Mouse (Mus musculus): ENCODE measurements around the gene Rdh16f2. TPM values are rescaled to one million over a fixed set of nuclear protein-coding genes. Genes with fewer than 3 reads are reported as not detected.
A peak's percentile ranks its signal among the peaks of the same experiment; 100 is the strongest.

The Rdh16f2 gene
- polyA plus RNA-seq, 2 experiments = not detected

DNA sequence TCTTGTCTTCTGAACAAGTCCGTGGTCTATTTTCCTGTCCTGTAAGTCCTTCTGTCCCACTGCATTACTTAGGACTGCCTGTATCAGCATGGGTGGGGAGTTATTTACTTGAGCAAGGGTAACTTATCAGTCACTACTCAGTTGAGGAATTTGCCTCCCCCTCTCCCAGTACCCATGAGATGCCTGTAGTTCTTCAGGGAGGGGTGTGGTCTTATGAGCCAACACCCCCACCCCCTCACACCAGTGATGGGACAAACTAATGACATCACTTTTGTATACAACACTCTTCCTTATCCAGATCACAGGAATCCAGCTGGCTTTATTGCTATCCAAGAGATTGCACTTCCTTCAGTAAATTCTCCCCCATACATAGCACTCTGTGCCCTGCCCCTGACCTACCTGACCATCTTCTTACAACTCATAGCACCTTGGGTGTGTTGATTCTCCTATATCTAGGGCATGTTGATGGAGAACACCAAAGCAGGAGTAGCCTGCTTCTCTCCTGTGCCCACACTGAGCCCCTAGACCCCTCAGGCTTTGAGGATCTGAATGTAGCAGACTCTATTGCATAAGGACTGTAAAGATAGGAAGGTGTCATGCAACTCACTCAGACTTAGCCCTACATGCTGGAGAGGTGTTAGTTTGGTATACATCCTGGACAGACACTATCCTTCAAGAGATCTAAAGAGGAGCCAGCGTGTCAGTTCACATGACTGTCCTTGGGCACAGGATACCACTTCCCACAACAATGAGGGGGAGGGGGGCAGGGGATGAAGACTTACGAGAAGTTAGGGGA lies 12.2 kb downstream of the Rdh16f2 start:
- 63% methylated on average over 3 of the region's 3 CpGs for WGBS
- no peaks in the 10 kb centered on the region for H3K4me1 ChIP-seq (ENCODE audit: control insufficient read depth, insufficient read depth, low read length)
- no peak overlapping the region for H3K4me2 ChIP-seq (replicated peaks; ENCODE audit: low read depth, low read length, severe bottlenecking)
- ATAC-seq (ENCODE audit: low FRiP score, low read depth) (no peak), DNase-seq (ENCODE audit: low spot score) (no peak)
- TF ChIP-seq POLR2A (IDR thresholded peaks at IDR 0.05; ENCODE audit: borderline replicate concordance, extremely low read depth, insufficient read depth, insufficient read length) = no peak
- no peak overlapping the region for H3K9ac ChIP-seq (ENCODE audit: low read depth, low read length, severe bottlenecking)
- H3K27ac ChIP-seq (replicated peaks; ENCODE audit: low read depth, low read length) = no peak overlapping the region
- H3K36me3 ChIP-seq (ENCODE audit: control insufficient read depth, insufficient read depth, low read length) = no peaks in the 10 kb centered on the region
- H3K4me3 ChIP-seq (replicated peaks; ENCODE audit: low read length) = no peak overlapping the region
- H3K27me3 ChIP-seq (ENCODE audit: control insufficient read depth, insufficient read depth, low read length) = no peaks in the 10 kb centered on the region
- no peaks in the 10 kb centered on the region for H3K9me3 ChIP-seq (ENCODE audit: control insufficient read depth, low read length)

DNA sequence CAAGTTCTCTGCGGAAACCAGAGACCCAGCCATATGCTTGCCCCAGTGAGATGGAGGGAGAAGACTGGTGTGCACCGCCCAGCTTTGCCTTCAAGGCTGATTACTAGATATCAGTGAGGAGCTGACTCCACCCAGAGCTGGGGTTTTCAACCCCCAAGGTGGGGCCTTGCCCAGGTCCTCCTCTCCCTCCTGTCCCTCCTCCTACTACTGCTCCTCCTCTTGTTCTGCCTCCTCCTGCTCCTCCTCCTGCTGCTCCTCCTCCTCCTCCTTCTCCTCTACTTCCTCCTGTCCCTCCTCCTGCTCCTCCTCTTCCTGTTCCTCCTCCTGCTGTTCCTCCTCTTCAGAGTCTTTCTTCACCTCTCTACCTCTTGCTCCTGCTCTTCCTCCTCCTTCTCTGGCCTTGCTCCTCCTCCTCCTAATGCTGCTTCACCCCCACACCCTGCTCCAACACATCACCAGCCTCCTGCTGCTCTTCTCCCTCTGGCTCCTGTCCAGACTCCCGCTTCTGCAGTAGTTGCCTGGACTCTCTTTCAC lies 12.9 kb downstream of the Rdh16f2 start:
- Histone ChIP-seq H3K9me3 (ENCODE audit: control insufficient read depth, low read length) (no peaks in the 10 kb centered on the region), H3K4me3 (replicated peaks; ENCODE audit: low read length) (no peak overlapping the region), H3K4me2 (replicated peaks; ENCODE audit: low read depth, low read length, severe bottlenecking) (no peak overlapping the region), H3K27me3 (ENCODE audit: control insufficient read depth, insufficient read depth, low read length) (no peaks in the 10 kb centered on the region), H3K4me1 (ENCODE audit: control insufficient read depth, insufficient read depth, low read length) (no peaks in the 10 kb centered on the region), H3K36me3 (ENCODE audit: control insufficient read depth, insufficient read depth, low read length) (no peaks in the 10 kb centered on the region), H3K27ac (replicated peaks; ENCODE audit: low read depth, low read length) (no peak overlapping the region), H3K9ac (ENCODE audit: low read depth, low read length, severe bottlenecking) (no peak overlapping the region)
- ATAC-seq (ENCODE audit: low FRiP score, low read depth) (no peak), DNase-seq (ENCODE audit: low spot score) (peak; percentile 12)
- 72% methylated on average over 3 of the region's 3 CpGs for WGBS
- TF ChIP-seq POLR2A (IDR thresholded peaks at IDR 0.05; ENCODE audit: borderline replicate concordance, extremely low read depth, insufficient read depth, insufficient read length) = no peak

DNA sequence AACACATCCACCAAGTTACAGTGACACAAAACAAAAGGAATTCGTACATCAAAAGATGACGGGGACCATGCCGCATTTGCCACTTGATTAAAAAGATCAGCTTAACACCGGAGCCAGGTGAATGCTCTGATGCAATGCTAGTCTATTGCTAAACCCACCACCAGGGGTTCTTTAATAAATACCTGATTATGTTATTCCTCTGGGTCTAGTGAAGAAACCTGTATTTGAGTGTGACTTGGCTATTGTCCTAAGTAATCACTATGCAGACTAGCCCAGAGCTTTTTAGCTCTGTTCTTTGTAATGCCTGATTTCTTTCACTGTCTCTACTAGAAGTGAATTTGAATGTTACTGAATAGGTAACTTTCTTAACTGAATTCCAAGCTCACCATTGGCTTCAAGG lies 14.8 kb downstream of the Rdh16f2 start:
- no peak for TF ChIP-seq POLR2A (IDR thresholded peaks at IDR 0.05; ENCODE audit: borderline replicate concordance, extremely low read depth, insufficient read depth, insufficient read length)
- H3K27ac ChIP-seq (replicated peaks; ENCODE audit: low read depth, low read length) = no peak overlapping the region
- no peak overlapping the region for H3K9ac ChIP-seq (ENCODE audit: low read depth, low read length, severe bottlenecking)
- no peak overlapping the region for H3K4me3 ChIP-seq (replicated peaks; ENCODE audit: low read length)
- H3K4me2 ChIP-seq (replicated peaks; ENCODE audit: low read depth, low read length, severe bottlenecking) = no peak overlapping the region
- no peak for ATAC-seq (ENCODE audit: low FRiP score, low read depth)
- no peaks in the 10 kb centered on the region for H3K4me1 ChIP-seq (ENCODE audit: control insufficient read depth, insufficient read depth, low read length)
- no peaks in the 10 kb centered on the region for H3K36me3 ChIP-seq (ENCODE audit: control insufficient read depth, insufficient read depth, low read length)
- H3K9me3 ChIP-seq (ENCODE audit: control insufficient read depth, low read length) = no peaks in the 10 kb centered on the region
- no peak for DNase-seq (ENCODE audit: low spot score)
- H3K27me3 ChIP-seq (ENCODE audit: control insufficient read depth, insufficient read depth, low read length) = no peaks in the 10 kb centered on the region
- 80% methylated on average over 4 of the region's 4 CpGs for WGBS

DNA sequence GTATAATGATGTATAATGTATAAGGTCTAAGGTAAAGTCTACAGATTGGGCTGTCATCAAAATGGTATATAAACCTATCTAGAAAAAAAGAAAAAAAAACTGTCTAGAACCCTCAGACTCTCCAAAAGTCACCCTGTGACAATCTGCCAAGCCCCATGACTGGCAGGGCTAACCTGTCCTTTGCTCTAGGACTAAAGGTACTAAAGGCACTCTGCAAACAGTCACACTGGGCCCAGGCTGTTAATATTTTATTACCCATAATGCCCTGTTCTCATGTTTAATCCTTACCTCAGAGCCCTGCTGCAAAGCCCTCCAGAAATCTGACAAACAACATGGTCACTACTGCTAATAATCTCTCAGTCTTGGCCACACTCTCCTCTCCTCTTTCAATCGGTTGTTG lies 20.3 kb downstream of the Rdh16f2 start:
- no peaks in the 10 kb centered on the region for H3K27me3 ChIP-seq (ENCODE audit: control insufficient read depth, insufficient read depth, low read length)
- H3K9ac ChIP-seq (ENCODE audit: low read depth, low read length, severe bottlenecking) = no peak overlapping the region
- TF ChIP-seq POLR2A (IDR thresholded peaks at IDR 0.05; ENCODE audit: borderline replicate concordance, extremely low read depth, insufficient read depth, insufficient read length) = no peak
- DNase-seq (ENCODE audit: low spot score) (no peak), ATAC-seq (ENCODE audit: low FRiP score, low read depth) (no peak)
- no peaks in the 10 kb centered on the region for H3K36me3 ChIP-seq (ENCODE audit: control insufficient read depth, insufficient read depth, low read length)
- H3K4me1 ChIP-seq (ENCODE audit: control insufficient read depth, insufficient read depth, low read length) = no peaks in the 10 kb centered on the region
- no peaks in the 10 kb centered on the region for H3K9me3 ChIP-seq (ENCODE audit: control insufficient read depth, low read length)
- no peak overlapping the region for H3K4me3 ChIP-seq (replicated peaks; ENCODE audit: low read length)
- H3K27ac ChIP-seq (replicated peaks; ENCODE audit: low read depth, low read length) = no peak overlapping the region
- no peak overlapping the region for H3K4me2 ChIP-seq (replicated peaks; ENCODE audit: low read depth, low read length, severe bottlenecking)
- 82% methylated on average over 1 of the region's 1 CpGs for WGBS

DNA sequence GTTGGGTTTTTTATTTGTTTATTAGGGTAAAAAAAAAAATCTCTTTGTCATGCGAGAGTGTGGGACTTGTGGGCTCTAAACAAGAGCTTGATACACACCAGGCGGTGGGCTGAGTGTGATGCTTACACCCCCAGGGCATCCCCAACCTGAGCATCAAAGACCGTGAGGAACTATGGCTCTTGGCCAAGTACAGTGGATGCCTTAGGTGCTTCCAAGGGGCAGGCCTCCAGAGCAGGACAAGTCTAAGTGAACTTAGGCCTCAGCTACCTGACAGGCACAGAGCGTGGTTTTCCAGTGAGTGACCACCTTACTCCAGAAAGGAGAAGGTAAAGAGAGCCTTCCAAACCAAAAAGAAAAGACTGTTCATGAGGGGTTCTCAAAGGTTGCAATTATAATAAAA lies 20.7 kb downstream of the Rdh16f2 start:
- WGBS = 72% methylated on average over 4 of the region's 4 CpGs
- TF ChIP-seq POLR2A (IDR thresholded peaks at IDR 0.05; ENCODE audit: borderline replicate concordance, extremely low read depth, insufficient read depth, insufficient read length) = no peak
- ATAC-seq (ENCODE audit: low FRiP score, low read depth) = no peak

More for the DNA sequence above, 20.7 kb downstream of the Rdh16f2 start:
- Histone ChIP-seq H3K27me3 (ENCODE audit: control insufficient read depth, insufficient read depth, low read length) (no peaks in the 10 kb centered on the region), H3K4me3 (replicated peaks; ENCODE audit: low read length) (no peak overlapping the region), H3K36me3 (ENCODE audit: control insufficient read depth, insufficient read depth, low read length) (no peaks in the 10 kb centered on the region), H3K9me3 (ENCODE audit: control insufficient read depth, low read length) (no peaks in the 10 kb centered on the region), H3K4me2 (replicated peaks; ENCODE audit: low read depth, low read length, severe bottlenecking) (no peak overlapping the region), H3K9ac (ENCODE audit: low read depth, low read length, severe bottlenecking) (no peak overlapping the region), H3K27ac (replicated peaks; ENCODE audit: low read depth, low read length) (no peak overlapping the region), H3K4me1 (ENCODE audit: control insufficient read depth, insufficient read depth, low read length) (no peaks in the 10 kb centered on the region)
- DNase-seq (ENCODE audit: low spot score) = no peak

All from limb, embryonic 14.5 days (tissue).